Mouse (Mus musculus) midbrain, embryonic 13.5 days (tissue): Measurements from ENCODE around the gene Smyd1. TPM values are rescaled to one million over a fixed set of nuclear protein-coding genes. Genes with fewer than 3 reads are reported as not detected.
"Not testable (repeated sequence)": the region's sequence is repeated elsewhere in the genome, so short reads cannot be mapped to it uniquely, and the experiment has no call there.

Experiments
- ATAC-seq: fragments of 200-750 bp; cut with Nextera tagmentation; 2 replicates; pipeline ENCODE4 v1.8.0; 2017; ENCODE audit warnings: mild to moderate bottlenecking, moderate TSS enrichment, moderate library complexity
- H3K27ac ChIP-seq: fragments of 300-500 bp; sonication (generic); 2 replicates; pipeline ENCODE4 v1.5.1; 2015; ENCODE audit warnings: inconsistent platforms, mild to moderate bottlenecking, moderate library complexity
- H3K27me3 ChIP-seq: fragments of 300-500 bp; sonication (generic); 2 replicates; pipeline ENCODE4 v1.6.1; 2015; ENCODE audit warnings: mild to moderate bottlenecking, inconsistent platforms
- H3K36me3 ChIP-seq: fragments of 300-500 bp; sonication (generic); 2 replicates; pipeline ENCODE4 v1.6.1; 2015; ENCODE audit warnings: mild to moderate bottlenecking, inconsistent platforms
- H3K4me1 ChIP-seq: fragments of 300-500 bp; sonication (generic); replicated peaks from 2 replicates; pipeline ENCODE4 v1.6.1; 2015; ENCODE audit warnings: inconsistent platforms
- H3K4me2 ChIP-seq: fragments of 300-500 bp; sonication (generic); replicated peaks from 2 replicates; pipeline ENCODE4 v1.6.1; 2015; ENCODE audit warnings: moderate library complexity, mild to moderate bottlenecking, inconsistent platforms
- H3K4me3 ChIP-seq: fragments of 300-500 bp; sonication (generic); replicated peaks from 2 replicates; pipeline ENCODE4 v1.5.1; 2015; ENCODE audit warnings: mild to moderate bottlenecking, inconsistent platforms
- H3K9ac ChIP-seq: fragments of 300-500 bp; sonication (generic); replicated peaks from 2 replicates; pipeline ENCODE4 v1.6.1; 2015; ENCODE audit warnings: mild to moderate bottlenecking, inconsistent platforms
- H3K9me3 ChIP-seq: fragments of 300-500 bp; sonication (generic); 2 replicates; pipeline ENCODE4 v1.6.1; 2016; ENCODE audit warnings: mild to moderate bottlenecking, inconsistent platforms
- WGBS: fragments of 180-500 bp; shearing (Covaris S2); methylation state at CpG from one replicate; pipeline ENCODE4 v1.1.7; 2015; 5-methylcytosine and 5-hydroxymethylcytosine counted together
- polyA plus RNA-seq: library from polyadenylated mRNA; unstranded; fragments of >200 nt; fragmentation: Nextera tagmentation; extraction: Ambion mirVana; gene quantifications from 2 replicates; pipeline ENCODE4 v1.2.1, GENCODE M21; 2015

Gene Smyd1
- polyA plus RNA-seq, 1 experiment from 2014 or later = not detected

GRCm38 (mm10) chr6:71270301-71271056, 51.6 kb downstream of the Smyd1 start:
- H3K9me3 ChIP-seq = no peaks in the 10 kb centered on the region
- H3K4me2 ChIP-seq = peak overlapping the region; percentile 65
- H3K4me1 ChIP-seq = peaks cover 19% of the 10 kb centered on the region
- no peaks in the 10 kb centered on the region for H3K27me3 ChIP-seq
- peak overlapping the region; percentile 98; the same call in 1 of the 2 replicates for H3K9ac ChIP-seq
- H3K27ac ChIP-seq = peak overlapping the region; percentile 96
- no peaks in the 10 kb centered on the region for H3K36me3 ChIP-seq
- WGBS = 37% methylated on average over 14 of the region's 14 CpGs
- no peak; the same call in 1 of the 2 replicates for ATAC-seq
- peak overlapping the region; percentile 91 for H3K4me3 ChIP-seq

GRCm38 (mm10) chr6:71269686-71270050, 52.4 kb downstream of the Smyd1 start:
- H3K9me3 ChIP-seq, H3K4me3 ChIP-seq, H3K4me2 ChIP-seq, H3K27ac ChIP-seq, H3K27me3 ChIP-seq, H3K36me3 ChIP-seq, H3K9ac ChIP-seq, ATAC-seq: not testable (repeated sequence)
- peaks cover 19% of the 10 kb centered on the region for H3K4me1 ChIP-seq
- WGBS = 97% methylated on average over 6 of the region's 6 CpGs

- H3K27ac ChIP-seq = no peak overlapping the region
- ATAC-seq = no peak
- peaks cover 19% of the 10 kb centered on the region for H3K4me1 ChIP-seq
- WGBS = 70% methylated on average over 7 of the region's 7 CpGs
- H3K9ac ChIP-seq = no peak overlapping the region
- no peak overlapping the region for H3K4me3 ChIP-seq
- H3K9me3 ChIP-seq = no peaks in the 10 kb centered on the region
- H3K27me3 ChIP-seq = no peaks in the 10 kb centered on the region
- H3K4me2 ChIP-seq = no peak overlapping the region
- H3K36me3 ChIP-seq = no peaks in the 10 kb centered on the region
These were observed 52.9 kb downstream of the Smyd1 start for GRCm38 (mm10) chr6:71268929-71269685.

GRCm38 (mm10) chr6:71267603-71268002, 54.4 kb downstream of the Smyd1 start:
- not testable (repeated sequence) for H3K4me3 ChIP-seq, H3K4me2 ChIP-seq, H3K27me3 ChIP-seq, H3K9me3 ChIP-seq, H3K9ac ChIP-seq, ATAC-seq, H3K36me3 ChIP-seq, H3K27ac ChIP-seq
- 62% methylated on average over 7 of the region's 7 CpGs for WGBS
- peaks cover 12% of the 10 kb centered on the region for H3K4me1 ChIP-seq

- no peak overlapping the region for H3K9ac ChIP-seq
- ATAC-seq = no peak
- H3K36me3 ChIP-seq = no peaks in the 10 kb centered on the region
- no peak overlapping the region for H3K4me2 ChIP-seq
- WGBS = 77% methylated on average over 8 of the region's 8 CpGs
- no peak overlapping the region for H3K4me3 ChIP-seq
- no peak overlapping the region for H3K27ac ChIP-seq
- no peaks in the 10 kb centered on the region for H3K27me3 ChIP-seq
- H3K9me3 ChIP-seq = no peaks in the 10 kb centered on the region
- no peaks in the 10 kb centered on the region for H3K4me1 ChIP-seq
These were observed 59.7 kb downstream of the Smyd1 start for GRCm38 (mm10) chr6:71262142-71262833.

- Histone ChIP-seq H3K27me3 (no peaks in the 10 kb centered on the region), H3K4me3 (no peak overlapping the region), H3K36me3 (no peaks in the 10 kb centered on the region), H3K9ac (no peak overlapping the region), H3K27ac (no peak overlapping the region), H3K9me3 (no peaks in the 10 kb centered on the region), H3K4me2 (no peak overlapping the region), H3K4me1 (no peaks in the 10 kb centered on the region)
- no peak for ATAC-seq
- 90% methylated on average over 3 of the region's 3 CpGs for WGBS
These were observed 61.0 kb downstream of the Smyd1 start for GRCm38 (mm10) chr6:71261060-71261459.

- no peaks in the 10 kb centered on the region for H3K36me3 ChIP-seq
- no peaks in the 10 kb centered on the region for H3K4me1 ChIP-seq
- no peak for ATAC-seq
- H3K27me3 ChIP-seq = no peaks in the 10 kb centered on the region
- no peak overlapping the region for H3K4me2 ChIP-seq
- H3K9ac ChIP-seq = no peak overlapping the region
- no peak overlapping the region for H3K4me3 ChIP-seq
- WGBS = 61% methylated on average over 6 of the region's 6 CpGs
- no peak overlapping the region for H3K27ac ChIP-seq
- H3K9me3 ChIP-seq = no peaks in the 10 kb centered on the region
These were observed 61.9 kb downstream of the Smyd1 start for GRCm38 (mm10) chr6:71260051-71260640.

GRCm38 (mm10) chr6:71259166-71259565, 62.9 kb downstream of the Smyd1 start:
- WGBS = 89% methylated on average over 4 of the region's 4 CpGs
- Histone ChIP-seq H3K27me3 (no peaks in the 10 kb centered on the region), H3K36me3 (no peaks in the 10 kb centered on the region), H3K4me3 (no peak overlapping the region), H3K27ac (no peak overlapping the region), H3K9ac (no peak overlapping the region), H3K9me3 (no peaks in the 10 kb centered on the region), H3K4me2 (no peak overlapping the region), H3K4me1 (no peaks in the 10 kb centered on the region)
- ATAC-seq = no peak

- no peaks in the 10 kb centered on the region for H3K27me3 ChIP-seq
- no peak overlapping the region for H3K9ac ChIP-seq
- H3K27ac ChIP-seq = no peak overlapping the region
- H3K4me1 ChIP-seq = no peaks in the 10 kb centered on the region
- no peak for ATAC-seq
- no peak overlapping the region for H3K4me2 ChIP-seq
- H3K4me3 ChIP-seq = no peak overlapping the region
- no peaks in the 10 kb centered on the region for H3K36me3 ChIP-seq
- H3K9me3 ChIP-seq = no peaks in the 10 kb centered on the region
- 82% methylated on average over 2 of the region's 2 CpGs for WGBS
These were observed 63.5 kb downstream of the Smyd1 start for GRCm38 (mm10) chr6:71258562-71258961.

GRCm38 (mm10) chr6:71257375-71257774, 64.7 kb downstream of the Smyd1 start:
- no peak overlapping the region for H3K27ac ChIP-seq
- no peaks in the 10 kb centered on the region for H3K36me3 ChIP-seq
- no peak for ATAC-seq
- no peak overlapping the region for H3K9ac ChIP-seq
- no peaks in the 10 kb centered on the region for H3K4me1 ChIP-seq
- H3K4me2 ChIP-seq = no peak overlapping the region
- no peaks in the 10 kb centered on the region for H3K27me3 ChIP-seq
- H3K9me3 ChIP-seq = no peaks in the 10 kb centered on the region
- H3K4me3 ChIP-seq = no peak overlapping the region
- 46% methylated on average over 1 of the region's 1 CpGs for WGBS

- no peak for ATAC-seq
- Histone ChIP-seq H3K27me3 (no peaks in the 10 kb centered on the region), H3K4me1 (no peaks in the 10 kb centered on the region), H3K27ac (no peak overlapping the region), H3K9ac (no peak overlapping the region), H3K4me3 (no peak overlapping the region), H3K4me2 (no peak overlapping the region), H3K36me3 (no peaks in the 10 kb centered on the region), H3K9me3 (no peaks in the 10 kb centered on the region)
- 92% methylated on average over 10 of the region's 10 CpGs for WGBS
These were observed 65.9 kb downstream of the Smyd1 start for GRCm38 (mm10) chr6:71256166-71256565.

GRCm38 (mm10) chr6:71254456-71254855, 67.6 kb downstream of the Smyd1 start:
- H3K36me3 ChIP-seq = no peaks in the 10 kb centered on the region
- WGBS = 91% methylated on average over 6 of the region's 6 CpGs
- ATAC-seq = no peak

More at GRCm38 (mm10) chr6:71254456-71254855, 67.6 kb downstream of the Smyd1 start:
- H3K9me3 ChIP-seq = no peaks in the 10 kb centered on the region
- H3K27ac ChIP-seq = no peak overlapping the region
- H3K9ac ChIP-seq = no peak overlapping the region
- H3K4me3 ChIP-seq = no peak overlapping the region
- no peaks in the 10 kb centered on the region for H3K4me1 ChIP-seq
- H3K27me3 ChIP-seq = no peaks in the 10 kb centered on the region
- no peak overlapping the region for H3K4me2 ChIP-seq
